Mouse (Mus musculus): ENCODE results near the gene Tmem266. TPM values are rescaled to one million over a fixed set of nuclear protein-coding genes. Genes with fewer than 3 reads are reported as not detected.

The Tmem266 gene
- polyA plus RNA-seq, 1 experiment: 0.54 TPM

DNA sequence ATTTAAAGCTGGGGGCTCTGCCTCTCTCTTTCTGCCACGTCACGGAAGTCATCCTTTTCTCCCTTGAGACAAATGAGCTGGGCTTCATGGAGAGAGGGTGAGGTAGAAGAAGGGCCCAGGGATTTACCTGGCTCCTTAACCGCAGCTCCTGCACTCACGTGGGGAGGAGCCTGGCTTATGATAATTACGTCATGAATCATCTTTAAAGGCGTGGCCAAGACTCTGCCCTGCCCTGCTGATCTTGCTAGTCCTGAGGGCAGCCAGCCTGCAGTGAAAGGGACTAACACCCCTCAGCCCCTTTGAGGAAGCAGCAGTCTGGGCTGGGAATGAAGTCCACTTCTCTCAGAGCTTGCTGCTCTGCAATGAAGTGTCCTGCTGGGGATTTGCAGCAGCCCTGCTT lies 84.4 kb downstream of the Tmem266 start:
- Histone ChIP-seq H3K4me3 (ENCODE audit: control insufficient read depth, low read depth, low read length) (no peak overlapping the region), H3K36me3 (ENCODE audit: control insufficient read depth, insufficient read depth, low read length) (no peaks in the 10 kb centered on the region), H3K4me1 (ENCODE audit: control insufficient read depth, insufficient read depth, low read length) (no peaks in the 10 kb centered on the region; the same call in 1 of the 2 replicates), H3K27ac (ENCODE audit: control insufficient read depth, insufficient read depth, low read depth, low read length) (no peak overlapping the region), H3K27me3 (ENCODE audit: control insufficient read depth, insufficient read depth, low read length) (no peaks in the 10 kb centered on the region)
- TF ChIP-seq CTCF (IDR thresholded peaks at IDR 0.05; ENCODE audit: control insufficient read depth, insufficient read depth, insufficient replicate concordance, low read depth, low read length) (no peak), POLR2A (IDR thresholded peaks at IDR 0.05; ENCODE audit: control insufficient read depth, low read depth, low read length) (no peak)

DNA sequence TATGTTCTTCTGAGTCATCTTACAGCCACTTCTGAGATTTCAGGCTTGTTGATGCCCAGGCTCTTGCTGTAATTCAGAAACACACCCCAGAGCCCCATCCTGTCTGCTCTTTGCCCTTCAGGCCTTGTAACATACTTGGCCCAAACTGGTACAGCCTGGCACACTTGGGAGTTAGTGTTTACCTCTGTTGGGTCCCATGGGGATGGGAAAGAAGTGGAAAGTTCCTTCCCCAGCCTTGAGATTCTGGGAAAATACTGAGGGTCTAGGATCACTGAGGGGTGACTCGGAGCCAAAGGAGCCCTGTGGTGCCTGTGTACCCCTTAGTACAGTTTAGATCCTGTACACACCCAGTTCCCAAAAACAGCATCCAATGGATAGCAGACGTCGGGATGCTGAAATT lies 95.1 kb downstream of the Tmem266 start:
- no peaks in the 10 kb centered on the region for H3K36me3 ChIP-seq (ENCODE audit: control insufficient read depth, insufficient read depth, low read length)
- no peak overlapping the region for H3K4me3 ChIP-seq (ENCODE audit: control insufficient read depth, low read depth, low read length)
- H3K27me3 ChIP-seq (ENCODE audit: control insufficient read depth, insufficient read depth, low read length): no peaks in the 10 kb centered on the region
- H3K27ac ChIP-seq (ENCODE audit: control insufficient read depth, insufficient read depth, low read depth, low read length): no peak overlapping the region
- no peak for TF ChIP-seq CTCF (IDR thresholded peaks at IDR 0.05; ENCODE audit: control insufficient read depth, insufficient read depth, insufficient replicate concordance, low read depth, low read length)
- no peak for TF ChIP-seq POLR2A (IDR thresholded peaks at IDR 0.05; ENCODE audit: control insufficient read depth, low read depth, low read length)
- peaks cover 3% of the 10 kb centered on the region for H3K4me1 ChIP-seq (ENCODE audit: control insufficient read depth, insufficient read depth, low read length)

DNA sequence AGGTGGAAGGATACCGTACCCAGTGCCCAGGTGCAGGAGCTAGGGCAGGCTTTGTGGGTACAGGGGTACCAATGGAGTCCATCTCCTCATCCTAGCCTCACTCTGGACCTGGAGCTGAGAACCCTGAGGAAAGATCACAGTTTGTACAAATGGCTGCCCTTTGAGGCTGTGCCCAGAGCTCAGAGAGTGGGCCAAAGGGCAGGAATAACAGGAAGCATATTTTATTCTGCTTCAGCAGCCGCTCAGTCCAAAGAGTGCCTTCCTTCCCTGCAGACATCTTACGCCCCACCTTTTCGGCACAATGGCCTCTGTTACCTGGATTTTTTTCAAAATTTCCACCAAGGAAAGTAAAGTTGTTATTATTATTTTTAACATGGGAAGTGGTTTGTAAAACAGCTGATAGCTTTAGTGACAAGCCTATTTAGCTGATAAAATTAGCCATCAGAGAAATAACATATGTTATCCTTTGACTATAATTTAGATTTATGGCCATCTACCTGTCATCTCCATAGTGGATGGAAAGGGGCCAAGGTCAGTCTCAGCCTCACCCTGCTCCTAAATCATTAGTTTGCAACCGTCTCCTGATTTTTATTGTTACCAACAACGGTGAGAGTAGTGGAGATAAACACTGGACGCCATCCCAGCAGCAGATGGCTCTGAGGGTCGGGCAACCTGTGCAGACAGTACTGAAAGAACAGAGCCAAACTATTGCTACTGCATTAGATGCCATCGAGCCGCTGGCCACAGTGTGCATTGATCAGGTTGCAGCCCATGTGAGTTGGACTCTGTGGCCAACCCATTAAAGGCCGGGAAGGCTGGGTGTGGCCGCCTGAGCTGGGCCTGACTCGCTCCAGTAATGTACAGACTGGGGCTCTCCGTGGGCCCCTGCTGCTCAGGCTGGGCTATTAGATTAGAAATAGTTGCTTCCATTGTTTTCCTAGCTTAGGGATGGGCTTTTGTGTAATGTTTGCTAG lies 97.0 kb downstream of the Tmem266 start:
- Histone ChIP-seq H3K4me1 (ENCODE audit: control insufficient read depth, insufficient read depth, low read length) (peaks cover 8% of the 10 kb centered on the region), H3K36me3 (ENCODE audit: control insufficient read depth, insufficient read depth, low read length) (no peaks in the 10 kb centered on the region), H3K27me3 (ENCODE audit: control insufficient read depth, insufficient read depth, low read length) (no peaks in the 10 kb centered on the region), H3K27ac (ENCODE audit: control insufficient read depth, insufficient read depth, low read depth, low read length) (no peak overlapping the region), H3K4me3 (ENCODE audit: control insufficient read depth, low read depth, low read length) (no peak overlapping the region)
- TF ChIP-seq CTCF (IDR thresholded peaks at IDR 0.05; ENCODE audit: control insufficient read depth, insufficient read depth, insufficient replicate concordance, low read depth, low read length) (no peak), POLR2A (IDR thresholded peaks at IDR 0.05; ENCODE audit: control insufficient read depth, low read depth, low read length) (no peak)

DNA sequence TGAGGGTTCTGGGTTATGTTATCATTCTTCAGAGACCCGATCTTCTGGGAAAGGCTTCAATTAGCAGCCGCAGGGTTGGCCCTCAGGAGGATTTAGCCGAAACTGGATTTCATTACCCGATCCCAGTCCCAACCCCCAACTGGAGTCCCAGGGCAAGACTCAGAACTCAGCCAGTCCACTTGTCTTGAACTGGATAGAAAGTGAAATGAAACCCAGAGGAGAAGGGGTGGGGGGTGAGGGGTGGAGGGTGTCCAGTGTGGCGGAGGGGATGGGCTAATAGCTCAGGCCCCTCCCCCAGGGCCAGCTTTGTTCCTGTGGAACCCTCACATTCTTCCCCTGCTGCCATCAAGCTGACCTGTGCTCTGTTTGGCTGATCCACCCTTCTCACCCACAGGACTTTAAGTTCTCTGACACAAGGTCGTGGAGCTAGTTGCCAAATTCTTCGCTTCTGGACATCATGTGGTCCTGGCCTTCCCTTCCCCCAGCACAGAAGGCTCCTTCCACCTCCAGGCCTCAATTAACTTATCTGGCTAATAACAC lies 98.6 kb downstream of the Tmem266 start:
- Histone ChIP-seq H3K4me3 (ENCODE audit: control insufficient read depth, low read depth, low read length) (no peak overlapping the region), H3K27ac (ENCODE audit: control insufficient read depth, insufficient read depth, low read depth, low read length) (no peak overlapping the region), H3K27me3 (ENCODE audit: control insufficient read depth, insufficient read depth, low read length) (no peaks in the 10 kb centered on the region), H3K36me3 (ENCODE audit: control insufficient read depth, insufficient read depth, low read length) (no peaks in the 10 kb centered on the region), H3K4me1 (ENCODE audit: control insufficient read depth, insufficient read depth, low read length) (peaks cover 14% of the 10 kb centered on the region)
- TF ChIP-seq POLR2A (IDR thresholded peaks at IDR 0.05; ENCODE audit: control insufficient read depth, low read depth, low read length) (no peak), CTCF (IDR thresholded peaks at IDR 0.05; ENCODE audit: control insufficient read depth, insufficient read depth, insufficient replicate concordance, low read depth, low read length) (no peak)

DNA sequence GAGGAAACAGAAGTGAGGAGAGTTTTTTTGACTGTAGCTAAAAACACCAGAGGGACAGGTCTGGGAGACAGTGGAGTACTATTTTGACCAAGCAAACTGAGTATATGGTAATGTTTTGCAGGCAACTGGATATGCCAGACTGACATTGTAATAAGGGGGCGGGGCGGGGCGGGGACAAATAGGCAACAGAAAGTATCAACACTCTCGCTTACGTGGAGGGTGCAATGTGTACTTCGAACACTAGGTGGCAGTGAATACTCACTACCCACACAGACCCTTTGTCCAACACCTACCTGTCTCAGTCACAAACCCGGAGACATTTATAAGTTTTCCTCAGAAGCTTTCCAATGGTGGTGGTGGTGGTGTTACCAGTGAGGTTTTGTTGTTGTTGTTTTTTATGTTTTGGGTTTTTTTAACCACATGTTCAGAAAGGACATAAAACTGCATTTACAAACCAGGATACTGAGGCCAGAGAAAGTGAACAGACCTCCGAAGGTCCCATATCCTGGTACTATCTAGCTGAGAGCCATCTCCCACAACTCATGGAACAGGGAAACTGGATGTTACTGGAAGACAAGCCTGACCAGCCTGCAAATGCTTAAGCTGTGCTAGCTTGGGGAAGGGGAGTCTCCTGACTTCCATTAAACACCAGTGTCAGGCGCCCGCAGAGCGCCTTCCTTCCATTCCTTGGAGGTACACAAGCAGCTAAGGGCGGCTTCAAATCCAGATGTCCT lies 102.7 kb downstream of the Tmem266 start:
- TF ChIP-seq POLR2A (IDR thresholded peaks at IDR 0.05; ENCODE audit: control insufficient read depth, low read depth, low read length) (no peak), CTCF (IDR thresholded peaks at IDR 0.05; ENCODE audit: control insufficient read depth, insufficient read depth, insufficient replicate concordance, low read depth, low read length) (peak; percentile 47; the same call in 1 of the 2 replicates)
- Histone ChIP-seq H3K36me3 (ENCODE audit: control insufficient read depth, insufficient read depth, low read length) (no peaks in the 10 kb centered on the region), H3K27ac (ENCODE audit: control insufficient read depth, insufficient read depth, low read depth, low read length) (no peak overlapping the region), H3K4me1 (ENCODE audit: control insufficient read depth, insufficient read depth, low read length) (peaks cover 14% of the 10 kb centered on the region), H3K4me3 (ENCODE audit: control insufficient read depth, low read depth, low read length) (no peak overlapping the region), H3K27me3 (ENCODE audit: control insufficient read depth, insufficient read depth, low read length) (no peaks in the 10 kb centered on the region)

DNA sequence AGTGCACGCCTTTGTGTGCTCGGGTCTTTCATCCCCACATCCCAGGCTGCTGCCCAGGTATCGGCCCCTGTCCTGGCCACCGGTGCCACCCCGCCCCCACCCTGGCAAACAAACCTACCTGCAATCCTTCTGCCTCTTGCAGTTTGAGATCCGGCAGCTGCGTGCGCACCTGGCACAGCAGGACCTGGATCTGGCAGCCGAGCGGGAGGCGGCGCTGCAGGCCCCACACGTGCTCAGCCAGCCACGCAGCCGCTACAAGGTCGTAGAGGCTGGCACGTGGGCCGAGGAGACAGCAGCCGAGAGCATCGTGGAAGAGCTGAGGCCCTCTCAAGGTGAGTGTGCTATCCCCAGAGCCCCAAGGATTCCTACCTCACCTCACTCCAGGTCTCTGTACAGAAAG lies 103.4 kb downstream of the Tmem266 start:
- Histone ChIP-seq H3K4me3 (ENCODE audit: control insufficient read depth, low read depth, low read length) (peak overlapping the region; percentile 9; the same call in 1 of the 2 replicates), H3K4me1 (ENCODE audit: control insufficient read depth, insufficient read depth, low read length) (peaks cover 14% of the 10 kb centered on the region), H3K27me3 (ENCODE audit: control insufficient read depth, insufficient read depth, low read length) (no peaks in the 10 kb centered on the region), H3K27ac (ENCODE audit: control insufficient read depth, insufficient read depth, low read depth, low read length) (no peak overlapping the region), H3K36me3 (ENCODE audit: control insufficient read depth, insufficient read depth, low read length) (no peaks in the 10 kb centered on the region)
- TF ChIP-seq CTCF (IDR thresholded peaks at IDR 0.05; ENCODE audit: control insufficient read depth, insufficient read depth, insufficient replicate concordance, low read depth, low read length): no peak
- TF ChIP-seq POLR2A (IDR thresholded peaks at IDR 0.05; ENCODE audit: control insufficient read depth, low read depth, low read length): no peak
